Comparison of ENCODE assay signal across 1 mouse cellular context in genomic region chr9:55937664-55938617, GRCm38 (mm10).
TF ChIP-seq lines count a peak whose summit lies in the region.

TSS of gene Scaper (minus strand) at chr9:55938119.

TF ChIP-seq in CH12.LX, 34 proteins besides CTCF, POLR2A, EP300 and RAD21 (continued from another document):
- TF ChIP-seq ZMIZ1 (IDR thresholded peaks at IDR 0.05; ENCODE audit: low read depth, low read length) (0 out of 2 replicates have a peak, but pooled peaks have one; percentile 46), SMC3 (IDR thresholded peaks at IDR 0.05; ENCODE audit: low read depth, low read length) (no peak), MEF2A (IDR thresholded peaks at IDR 0.05; ENCODE audit: borderline replicate concordance, low read depth, low read length) (no peak), E2F4 (IDR thresholded peaks at IDR 0.05; ENCODE audit: insufficient replicate concordance, low read depth, low read length) (no peak), CHD2 (IDR thresholded peaks at IDR 0.05; ENCODE audit: low read length) (no peak), CHD1 (IDR thresholded peaks at IDR 0.05; ENCODE audit: low read depth, low read length) (no peak), ETS1 (conservative IDR thresholded peaks at IDR 0.05; ENCODE audit: low read depth, low read length) (no peak), JUND (conservative IDR thresholded peaks at IDR 0.05; ENCODE audit: low read depth, low read length) (no peak; the same call in 1 of the 2 replicates), ELF1 (IDR thresholded peaks at IDR 0.05; ENCODE audit: low read depth, low read length) (0 out of 2 replicates have a peak, but pooled peaks have one; percentile 17), HCFC1 (IDR thresholded peaks at IDR 0.05; ENCODE audit: low read depth, low read length) (peak; percentile 23; the same call in 1 of the 2 replicates), MYC (IDR thresholded peaks at IDR 0.05; ENCODE audit: low read depth, low read length) (no peak), GABPA (IDR thresholded peaks at IDR 0.05; ENCODE audit: insufficient replicate concordance, low read depth, low read length) (no peak), MXI1 (IDR thresholded peaks at IDR 0.05; ENCODE audit: low read depth, low read length) (peak; percentile 50; the same call in 1 of the 2 replicates), ZNF384 (IDR thresholded peaks at IDR 0.05; ENCODE audit: low read depth, low read length) (no peak), PAX5 (IDR thresholded peaks at IDR 0.05; ENCODE audit: low read length) (no peak), TBP (conservative IDR thresholded peaks at IDR 0.05; ENCODE audit: low read depth, low read length) (peak; percentile 81), USF2 (conservative IDR thresholded peaks at IDR 0.05; ENCODE audit: low read depth, low read length) (peak; percentile 88), NRF1 (IDR thresholded peaks at IDR 0.05; ENCODE audit: low read depth, low read length) (peak; percentile 89), NELFE (IDR thresholded peaks at IDR 0.05; ENCODE audit: low read depth, low read length) (peak; percentile 76), ZKSCAN1 (IDR thresholded peaks at IDR 0.05; ENCODE audit: borderline replicate concordance, low read depth, low read length) (no peak), POLR2AphosphoS2 (IDR thresholded peaks at IDR 0.05; ENCODE audit: low read depth, low read length) (no peak), ZC3H11A (IDR thresholded peaks at IDR 0.05; ENCODE audit: low read depth, low read length) (no peak), UBTF (IDR thresholded peaks at IDR 0.05; ENCODE audit: low read depth, low read length) (0 out of 2 replicates have a peak, but pooled peaks have one; percentile 51), BHLHE40 (IDR thresholded peaks at IDR 0.05; ENCODE audit: low read depth, low read length) (0 out of 2 replicates have a peak, but pooled peaks have one; percentile 3), USF1 (IDR thresholded peaks at IDR 0.05; ENCODE audit: low read depth, low read length) (peak; percentile 95)
